Comparison of ENCODE assay signal across 8 mouse cellular contexts in the genomic region with DNA sequence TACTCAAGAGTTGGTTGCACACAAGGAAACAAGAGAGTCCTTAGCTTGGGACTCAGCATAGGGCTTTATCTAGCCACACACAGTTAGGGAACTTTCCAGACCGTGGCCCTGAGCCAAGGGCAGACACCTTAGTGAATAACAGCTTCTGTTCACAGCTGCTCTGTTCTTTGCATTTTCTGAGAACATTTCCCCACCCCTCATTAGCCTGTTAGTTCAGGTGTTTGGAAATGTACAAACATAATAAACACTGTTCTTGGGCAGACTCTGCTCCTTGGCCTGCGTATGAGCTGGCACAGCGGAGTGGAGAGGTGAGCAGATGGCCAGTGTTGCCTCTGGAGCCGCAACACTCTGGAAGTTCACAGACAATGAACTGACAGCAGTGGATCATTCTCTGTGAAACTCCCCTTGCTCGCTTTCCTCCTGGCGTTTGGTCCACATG.
DNase-seq lines count a peak whose midpoint lies in the region; ATAC-seq and TF ChIP-seq lines count a peak whose summit lies in the region.

No protein-coding gene starts in this region.

- DNase-seq in cerebellum, postnatal 4 days (ENCODE audit: low spot score in 2 of 2): no peak
- peak; percentile 29 for DNase-seq in spleen, adult 12 weeks (ENCODE audit: low spot score)
- DNase-seq in spleen, adult 18-20 months: no peak
- DNase-seq in liver, adult 2 months (ENCODE audit: extremely low read depth, low read depth, low spot score): peak; percentile 87
- no peak for DNase-seq in midbrain, embryonic 11.5 days (ENCODE audit: low spot score, missing footprints)
- DNase-seq in layer of hippocampus, adult 9-11 months: no peak

- 25% methylated on average over 6 of the region's 6 CpGs for WGBS in liver, adult 2 months
- WGBS in midbrain, embryonic 11.5 days: 85% methylated on average over 6 of the region's 6 CpGs

- H3K36me3 ChIP-seq in liver, adult 2 months (ENCODE audit: control insufficient read depth, insufficient read depth, low read length): peaks cover 22% of the 10 kb centered on the region
- H3K36me3 ChIP-seq in midbrain, embryonic 11.5 days (ENCODE audit: control insufficient read depth, insufficient read depth, low read length): no peaks in the 10 kb centered on the region

- H3K4me1 ChIP-seq in liver, adult 2 months (ENCODE audit: control insufficient read depth, insufficient read depth, low read length): peaks cover 6% of the 10 kb centered on the region; the same call in 1 of the 2 replicates
- no peaks in the 10 kb centered on the region for H3K4me1 ChIP-seq in midbrain, embryonic 11.5 days (ENCODE audit: control insufficient read depth, insufficient read depth, low read length)

- no peaks in the 10 kb centered on the region for H3K9me3 ChIP-seq in midbrain, embryonic 11.5 days (ENCODE audit: control insufficient read depth, low read length)

- H3K4me2 ChIP-seq in midbrain, embryonic 11.5 days: no peak overlapping the region

- no peaks in the 10 kb centered on the region for H3K27me3 ChIP-seq in liver, adult 2 months (ENCODE audit: control insufficient read depth, insufficient read depth, low read length)
- H3K27me3 ChIP-seq in midbrain, embryonic 11.5 days (ENCODE audit: control insufficient read depth, insufficient read depth, low read length): no peaks in the 10 kb centered on the region

- no peak for TF ChIP-seq CTCF in liver, adult 2 months (IDR thresholded peaks at IDR 0.05; ENCODE audit: low read depth, low read length)

- TF ChIP-seq POLR2A in liver, adult 2 months (IDR thresholded peaks at IDR 0.05; ENCODE audit: extremely low read depth, insufficient read depth, low read length): no peak

- H3K4me3 ChIP-seq in liver, adult 2 months (ENCODE audit: insufficient read depth, low read depth, low read length): no peak overlapping the region
- no peak overlapping the region for H3K4me3 ChIP-seq in midbrain, embryonic 11.5 days (ENCODE audit: low read depth, low read length)

- H3K79me2 ChIP-seq in liver, adult 2 months (ENCODE audit: control insufficient read depth, insufficient read depth, low read length): peaks cover 15% of the 10 kb centered on the region; the same call in 1 of the 2 replicates

- no peak overlapping the region for H3K9ac ChIP-seq in liver, adult 2 months (ENCODE audit: low read depth, low read length)
- H3K9ac ChIP-seq in midbrain, embryonic 11.5 days (ENCODE audit: low read length): no peak overlapping the region

- peak; percentile 40 for ATAC-seq in cerebellum, adult (ENCODE audit: insufficient number of reproducible peaks, low FRiP score, low TSS enrichment)
- ATAC-seq in CD4-positive, CD25-positive, alpha-beta regulatory T cell, adult 4 months: no peak
- no peak for ATAC-seq in midbrain, embryonic 11.5 days (ENCODE audit: low FRiP score)

- peak overlapping the region; percentile 58 for H3K27ac ChIP-seq in liver, adult 2 months (replicated peaks; ENCODE audit: insufficient read depth, low read depth, low read length)
- H3K27ac ChIP-seq in midbrain, embryonic 11.5 days (ENCODE audit: low read depth, low read length): no peak overlapping the region

Comparison
In these comparisons a context has a peak if more than half of its experiments do, and no peak if none do; other contexts are left out.
1. DNase-seq: peak in spleen, adult 12 weeks (single experiment) and liver, adult 2 months (single experiment); none in cerebellum, postnatal 4 days (0 of 2), spleen, adult 18-20 months (0 of 2), midbrain, embryonic 11.5 days (single experiment) and layer of hippocampus, adult 9-11 months (single experiment).